Mouse (Mus musculus) liver, embryonic 12.5 days (tissue): Measurements from ENCODE around the gene Gm47985. TPM values are rescaled to one million over a fixed set of nuclear protein-coding genes. Genes with fewer than 3 reads are reported as not detected.
A peak's percentile ranks its signal among the peaks of the same experiment; 100 is the strongest.

Experiments
- ATAC-seq: fragments of 200-750 bp; cut with Nextera tagmentation; 2 replicates; pipeline ENCODE4 v1.8.0; 2017; ENCODE audit warnings: moderate number of reproducible peaks, mild to moderate bottlenecking, moderate library complexity
- H3K27ac ChIP-seq: fragments of 300-500 bp; sonication (generic); 2 replicates; pipeline ENCODE4 v1.5.1; 2016; ENCODE audit warnings: mild to moderate bottlenecking
- H3K27me3 ChIP-seq: fragments of 300-500 bp; sonication (generic); replicated peaks from 2 replicates; pipeline ENCODE4 v1.6.1; 2016; ENCODE audit warnings: mild to moderate bottlenecking, moderate library complexity
- H3K36me3 ChIP-seq: fragments of 300-500 bp; sonication (generic); 2 replicates; pipeline ENCODE4 v1.6.1; 2016; ENCODE audit warnings: mild to moderate bottlenecking, moderate library complexity
- H3K4me1 ChIP-seq: fragments of 300-500 bp; sonication (generic); 2 replicates; pipeline ENCODE4 v1.6.1; 2016
- H3K4me2 ChIP-seq: fragments of 300-500 bp; sonication (generic); 2 replicates; pipeline ENCODE4 v1.6.1; 2016; ENCODE audit warnings: mild to moderate bottlenecking, moderate library complexity
- H3K4me3 ChIP-seq: fragments of 300-500 bp; sonication (generic); 2 replicates; pipeline ENCODE4 v1.5.1; 2016; ENCODE audit warnings: mild to moderate bottlenecking, moderate library complexity
- H3K9ac ChIP-seq: fragments of 300-500 bp; sonication (generic); 2 replicates; pipeline ENCODE4 v1.6.1; 2016; ENCODE audit warnings: mild to moderate bottlenecking, moderate library complexity
- H3K9me3 ChIP-seq: fragments of 300-500 bp; sonication (generic); replicated peaks from 2 replicates; pipeline ENCODE4 v1.6.1; 2016; ENCODE audit warnings: mild to moderate bottlenecking, moderate library complexity
- WGBS: fragments of 180-500 bp; shearing (Covaris S2); methylation state at CpG from one replicate; pipeline ENCODE4 v1.1.7; 2016; ENCODE audit not compliant: insufficient replicate concordance; 5-methylcytosine and 5-hydroxymethylcytosine counted together
- polyA plus RNA-seq: library from polyadenylated mRNA; unstranded; fragments of >200 nt; fragmentation: Nextera tagmentation; extraction: Ambion mirVana; gene quantifications from 2 replicates; pipeline ENCODE4 v1.2.1, GENCODE M21; 2016

The Gm47985 gene
- polyA plus RNA-seq, 1 experiment from 2014 or later = 3.7 TPM

- Histone ChIP-seq H3K27ac (no peak overlapping the region), H3K9ac (no peak overlapping the region), H3K9me3 (no peaks in the 10 kb centered on the region), H3K4me3 (no peak overlapping the region), H3K4me2 (no peak overlapping the region), H3K27me3 (0 out of 2 replicates have a peak, but pooled peaks cover 7% of the 10 kb centered on the region), H3K36me3 (no peaks in the 10 kb centered on the region), H3K4me1 (peaks cover 18% of the 10 kb centered on the region)
- peak; percentile 68; the same call in 1 of the 2 replicates for ATAC-seq
- WGBS = 38% methylated on average over 7 of the region's 7 CpGs
Observed at GRCm38 (mm10) chr1:151156777-151157632, 25.3 kb upstream of the Gm47985 start.

DNA sequence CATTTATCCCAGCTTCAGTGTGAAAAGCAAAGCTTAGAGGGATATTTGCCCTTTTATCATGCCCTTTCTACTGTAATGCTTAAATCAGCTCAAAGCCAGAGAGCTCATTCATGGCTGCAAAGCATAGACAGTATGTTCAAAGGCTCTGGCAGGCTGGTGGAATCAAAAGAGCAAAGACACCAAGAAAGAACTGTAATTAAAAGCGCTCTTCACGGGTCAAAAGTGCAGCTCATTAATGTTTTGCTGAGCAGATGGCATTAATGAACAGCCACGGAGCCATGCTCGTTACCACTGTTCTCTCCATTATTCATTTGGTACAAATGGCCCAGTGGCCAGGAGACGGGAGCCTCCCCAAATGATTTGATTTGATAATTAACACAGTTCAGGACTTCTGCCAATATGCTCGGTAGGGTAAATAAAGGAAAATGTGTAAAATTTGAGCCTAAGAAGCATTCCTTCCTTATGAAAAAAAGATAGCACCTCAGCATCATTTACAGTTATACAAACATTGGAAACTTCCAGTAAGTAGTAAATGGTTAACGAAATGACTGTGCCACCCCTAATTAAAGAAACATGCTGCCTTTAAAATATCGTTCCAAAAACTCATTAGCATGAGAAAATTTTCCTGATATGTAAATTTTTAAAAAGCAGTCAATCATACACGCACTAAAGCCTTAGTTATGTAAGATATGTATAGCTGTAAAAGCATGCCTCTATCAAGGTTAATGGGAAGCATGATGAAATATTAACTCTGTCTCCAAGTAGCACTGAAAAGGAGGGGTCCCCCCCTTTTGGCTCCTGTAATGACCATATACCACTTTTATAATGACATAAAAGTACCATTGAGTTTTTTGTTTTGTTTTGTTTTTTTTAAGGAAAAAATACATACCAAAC, 24.1 kb upstream of the Gm47985 start:
- ATAC-seq = no peak
- Histone ChIP-seq H3K4me1 (peaks cover 18% of the 10 kb centered on the region), H3K27ac (no peak overlapping the region), H3K9me3 (no peaks in the 10 kb centered on the region), H3K4me3 (no peak overlapping the region), H3K4me2 (no peak overlapping the region), H3K27me3 (0 out of 2 replicates have a peak, but pooled peaks cover 7% of the 10 kb centered on the region), H3K36me3 (no peaks in the 10 kb centered on the region), H3K9ac (no peak overlapping the region)
- WGBS = 68% methylated on average over 9 of the region's 9 CpGs

- WGBS = 70% methylated on average over 2 of the region's 2 CpGs
- H3K27ac ChIP-seq = no peak overlapping the region
Observed at GRCm38 (mm10) chr1:151158857-151159510, 23.4 kb upstream of the Gm47985 start.

DNA sequence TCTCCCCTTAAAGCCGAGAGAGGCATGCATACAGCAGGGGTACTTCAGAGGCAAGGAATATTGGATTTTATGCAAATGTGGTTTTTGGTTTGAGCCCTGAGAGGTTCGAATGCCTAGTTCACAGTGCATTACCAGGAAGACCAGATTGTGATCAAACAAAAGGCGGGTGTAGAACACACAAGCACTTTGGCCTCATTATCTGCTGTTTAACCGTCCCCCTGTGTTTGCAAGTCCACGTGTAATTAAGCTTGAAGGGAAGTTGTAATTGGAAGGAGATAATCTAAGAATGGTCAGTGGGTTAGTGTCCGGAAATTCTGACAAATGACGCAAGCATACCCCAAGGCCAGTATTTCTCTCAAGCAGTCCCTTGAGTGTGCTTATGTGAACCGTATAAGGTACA, 16.3 kb upstream of the Gm47985 start:
- no peaks in the 10 kb centered on the region for H3K27me3 ChIP-seq
- H3K4me2 ChIP-seq = no peak overlapping the region
- H3K27ac ChIP-seq = peak overlapping the region; percentile 47; the same call in 1 of the 2 replicates
- no peak overlapping the region for H3K4me3 ChIP-seq
- ATAC-seq = peak; percentile 56
- 18% methylated on average over 8 of the region's 8 CpGs for WGBS
- H3K9me3 ChIP-seq = no peaks in the 10 kb centered on the region
- H3K9ac ChIP-seq = no peak overlapping the region
- no peaks in the 10 kb centered on the region for H3K36me3 ChIP-seq
- peaks cover 34% of the 10 kb centered on the region for H3K4me1 ChIP-seq

More at GRCm38 (mm10) chr1:151158857-151159510, 23.4 kb upstream of the Gm47985 start:
- peaks cover 18% of the 10 kb centered on the region for H3K4me1 ChIP-seq
- no peak overlapping the region for H3K4me2 ChIP-seq
- no peaks in the 10 kb centered on the region for H3K36me3 ChIP-seq
- ATAC-seq = no peak
- no peak overlapping the region for H3K4me3 ChIP-seq
- H3K9ac ChIP-seq = no peak overlapping the region
- H3K9me3 ChIP-seq = no peaks in the 10 kb centered on the region
- 0 out of 2 replicates have a peak, but pooled peaks cover 7% of the 10 kb centered on the region for H3K27me3 ChIP-seq

GRCm38 (mm10) chr1:151167297-151168047, 14.9 kb upstream of the Gm47985 start:
- H3K4me2 ChIP-seq = peak overlapping the region; percentile 31
- 0 out of 2 replicates have a peak overlapping the region, but pooled peaks have one; percentile 19 for H3K9ac ChIP-seq
- no peak overlapping the region for H3K4me3 ChIP-seq
- no peaks in the 10 kb centered on the region for H3K27me3 ChIP-seq
- no peaks in the 10 kb centered on the region for H3K36me3 ChIP-seq
- H3K9me3 ChIP-seq = no peaks in the 10 kb centered on the region
- peak overlapping the region; percentile 59 for H3K27ac ChIP-seq
- peaks cover 45% of the 10 kb centered on the region for H3K4me1 ChIP-seq
- peak; percentile 40; the same call in 1 of the 2 replicates for ATAC-seq
- WGBS = 38% methylated on average over 12 of the region's 12 CpGs

DNA sequence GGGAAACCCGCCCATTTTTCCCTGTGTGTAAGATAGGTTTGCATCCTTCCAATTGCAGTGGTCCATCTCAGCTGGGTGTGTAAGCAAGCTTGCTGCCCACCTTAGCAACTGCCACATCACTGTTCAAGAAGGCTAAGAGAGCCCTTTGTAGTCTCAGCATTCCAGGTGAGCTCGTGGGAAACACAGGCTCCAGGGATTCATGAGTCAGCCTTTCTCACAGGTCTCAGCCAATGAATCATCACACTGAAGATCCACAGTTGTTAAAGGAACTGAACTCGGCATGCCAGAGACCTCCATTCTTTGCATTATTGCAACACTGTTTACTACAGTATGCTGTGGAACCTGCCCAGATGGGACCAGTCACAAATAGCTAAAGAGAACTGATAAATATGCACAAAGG, 13.7 kb upstream of the Gm47985 start:
- no peak for ATAC-seq
- WGBS = 61% methylated on average over 3 of the region's 3 CpGs
- no peak overlapping the region for H3K4me3 ChIP-seq
- H3K9me3 ChIP-seq = no peaks in the 10 kb centered on the region
- peaks cover 46% of the 10 kb centered on the region for H3K4me1 ChIP-seq
- H3K36me3 ChIP-seq = no peaks in the 10 kb centered on the region
- no peak overlapping the region for H3K9ac ChIP-seq
- H3K27ac ChIP-seq = no peak overlapping the region
- no peaks in the 10 kb centered on the region for H3K27me3 ChIP-seq
- H3K4me2 ChIP-seq = no peak overlapping the region

GRCm38 (mm10) chr1:151171572-151172461, 10.5 kb upstream of the Gm47985 start:
- WGBS = 46% methylated on average over 2 of the region's 2 CpGs

GRCm38 (mm10) chr1:151177030-151177936, 5.1 kb upstream of the Gm47985 start:
- 3% methylated on average over 10 of the region's 10 CpGs for WGBS
- no peaks in the 10 kb centered on the region for H3K27me3 ChIP-seq
- H3K4me3 ChIP-seq = peak overlapping the region; percentile 48
- H3K9ac ChIP-seq = peak overlapping the region; percentile 68
- no peaks in the 10 kb centered on the region for H3K36me3 ChIP-seq
- H3K4me2 ChIP-seq = peak overlapping the region; percentile 80
- peaks cover 62% of the 10 kb centered on the region for H3K4me1 ChIP-seq
- ATAC-seq = peak; percentile 88
- H3K27ac ChIP-seq = peak overlapping the region; percentile 95
- H3K9me3 ChIP-seq = no peaks in the 10 kb centered on the region

More at GRCm38 (mm10) chr1:151171572-151172461, 10.5 kb upstream of the Gm47985 start:
- Histone ChIP-seq H3K4me3 (no peak overlapping the region), H3K27me3 (no peaks in the 10 kb centered on the region), H3K4me1 (peaks cover 43% of the 10 kb centered on the region), H3K4me2 (no peak overlapping the region), H3K27ac (no peak overlapping the region), H3K9ac (no peak overlapping the region), H3K9me3 (no peaks in the 10 kb centered on the region), H3K36me3 (no peaks in the 10 kb centered on the region)
- no peak for ATAC-seq

DNA sequence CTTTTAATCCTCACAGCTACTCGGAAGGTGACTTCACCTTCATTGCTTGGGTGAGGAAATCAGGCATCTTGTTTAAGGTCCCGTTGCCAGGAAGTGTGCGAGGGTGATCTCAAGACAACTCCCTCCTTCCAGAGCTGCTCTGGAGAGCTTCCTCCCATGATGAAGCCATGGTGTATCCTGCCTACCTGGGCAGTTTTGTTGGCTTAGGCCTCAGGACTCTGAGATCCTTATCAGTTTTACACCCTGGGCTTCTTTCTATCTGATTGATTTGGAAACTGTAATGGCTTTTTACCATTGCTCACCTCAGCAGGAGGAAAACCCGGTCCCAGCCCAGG, 4.4 kb upstream of the Gm47985 start:
- Histone ChIP-seq H3K9ac (peak overlapping the region; percentile 68; the same call in 1 of the 2 replicates), H3K36me3 (no peaks in the 10 kb centered on the region), H3K9me3 (no peaks in the 10 kb centered on the region), H3K4me1 (peaks cover 59% of the 10 kb centered on the region), H3K27me3 (no peaks in the 10 kb centered on the region), H3K27ac (peak overlapping the region; percentile 95), H3K4me3 (peak overlapping the region; percentile 48), H3K4me2 (peak overlapping the region; percentile 80)
- 14% methylated on average over 4 of the region's 4 CpGs for WGBS
- ATAC-seq = peak; percentile 71
